Mouse (Mus musculus) heart, postnatal 10 days (tissue): ENCODE results near the gene Rasal1. TPM values are rescaled to one million over a fixed set of nuclear protein-coding genes. Genes with fewer than 3 reads are reported as not detected.

Experiments used
- DNase-seq, 2 experiments: peaks; one replicate each; pipeline ENCODE4 v3.0.0; 2021
- intact Hi-C: fragments of 180-260 bp; cut with DNase I; formaldehyde crosslinking; loops from one replicate; pipeline ENCODE4 v1.15.1; 2025
- total RNA-seq, 2 experiments: library from RNA; stranded (reverse); gene quantifications; 2 replicates each; pipeline ENCODE4 v1.2.3; 2021

Gene Rasal1
- total RNA-seq, 2 experiments from 2014 or later: 0.15 to 0.31 TPM

DNA sequence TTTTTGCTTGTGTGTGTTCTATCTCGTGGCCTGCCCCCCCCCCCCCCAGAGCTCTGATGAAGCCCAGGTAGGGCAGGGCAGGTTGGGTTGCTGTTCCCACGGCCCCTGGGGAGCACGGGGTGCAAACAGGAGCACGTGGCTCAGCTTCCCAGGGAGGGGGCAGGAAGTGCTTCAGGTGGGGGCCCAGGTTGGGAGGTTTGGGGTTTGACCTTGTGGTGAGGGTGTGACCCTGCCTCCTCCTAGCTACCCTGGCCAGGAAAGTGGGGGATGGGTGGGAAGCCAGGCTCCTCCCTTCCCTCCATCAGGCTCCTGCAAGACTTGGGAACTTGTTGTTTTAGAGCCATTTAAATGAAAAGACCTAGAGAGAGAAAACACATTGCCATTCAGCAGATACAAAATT, 39.8 kb downstream of the Rasal1 start:
- intact Hi-C loops: no loop called here
- no peak for DNase-seq

DNA sequence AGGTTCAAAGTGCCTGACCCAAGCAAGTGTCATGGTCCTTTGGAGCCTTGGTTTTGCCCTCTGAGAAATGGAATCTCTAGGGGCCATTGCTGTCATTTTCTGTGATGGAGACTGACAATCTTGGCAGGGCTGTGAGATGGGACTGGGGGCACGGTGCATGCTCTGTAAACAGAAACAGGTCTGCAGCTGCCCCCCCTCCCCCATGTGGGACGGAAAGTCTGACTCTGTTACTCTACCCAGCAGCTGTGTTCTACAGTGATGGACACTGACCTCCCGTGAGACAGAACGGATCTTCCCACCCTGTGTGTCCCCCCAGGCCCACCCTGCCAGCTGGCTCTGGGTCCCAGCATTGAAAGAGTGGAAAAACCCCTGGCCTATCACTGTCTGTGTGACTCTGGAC, 41.8 kb downstream of the Rasal1 start:
- no peak for DNase-seq
- intact Hi-C loops: no loop called here

DNA sequence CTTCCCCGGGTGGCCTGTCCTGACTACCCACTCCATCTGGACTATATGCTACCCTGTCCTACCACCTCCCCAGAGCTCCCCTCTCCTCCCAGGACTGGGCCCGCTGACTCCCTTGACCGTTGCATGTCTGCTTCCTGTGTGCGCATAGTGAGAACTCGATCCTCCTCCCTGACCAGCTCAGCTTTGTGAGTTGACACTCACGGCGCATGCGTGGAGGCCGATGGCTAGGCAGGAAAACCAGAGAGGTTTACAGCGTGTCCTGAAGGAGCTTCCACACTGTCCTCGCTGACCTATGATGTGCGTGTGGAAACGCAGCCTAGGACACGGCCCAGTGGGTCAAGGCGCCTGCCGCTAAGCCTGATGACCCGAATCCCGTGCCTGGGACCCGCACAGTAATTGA, 43.4 kb downstream of the Rasal1 start:
- intact Hi-C loops: no loop called here
- DNase-seq: no peak

DNA sequence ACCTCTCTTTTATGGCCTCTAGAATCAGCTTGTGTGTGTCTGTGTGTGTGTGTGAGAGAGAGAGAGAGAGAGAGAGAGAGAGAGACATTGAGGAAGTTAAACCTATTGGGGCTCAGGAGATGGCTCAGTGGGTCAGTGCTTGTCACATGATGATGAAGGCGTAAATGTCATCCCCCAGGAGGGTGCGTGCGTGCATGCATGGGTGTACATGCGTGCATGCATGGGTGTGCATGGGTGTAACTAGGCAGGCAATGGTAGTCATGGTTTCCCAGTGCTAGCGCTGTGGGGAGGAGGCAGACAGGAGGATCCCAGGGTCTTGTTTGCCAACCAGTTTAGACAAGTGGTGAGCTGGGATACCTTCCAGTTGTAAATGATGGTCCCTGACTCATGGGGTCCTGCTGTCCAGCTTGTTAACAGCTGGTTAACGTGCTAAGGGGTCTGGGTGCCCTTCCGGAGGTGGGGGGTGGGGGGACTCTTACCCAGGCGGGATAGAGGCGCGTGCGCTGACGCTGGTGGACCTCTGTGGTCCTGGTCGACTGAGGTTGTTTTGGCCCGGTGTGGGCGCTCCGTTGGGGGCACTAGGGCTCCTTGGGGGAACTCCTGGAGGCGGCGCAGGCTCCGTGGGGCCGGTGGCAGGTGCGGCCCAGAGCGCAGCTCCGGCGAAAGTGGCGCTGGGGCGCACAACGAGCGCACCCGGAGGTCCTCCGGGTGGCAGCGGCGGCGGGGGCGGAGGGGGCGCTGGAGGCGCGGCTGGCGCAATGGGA, 45.5 kb downstream of the Rasal1 start:
- intact Hi-C loops: no loop called here

DNA sequence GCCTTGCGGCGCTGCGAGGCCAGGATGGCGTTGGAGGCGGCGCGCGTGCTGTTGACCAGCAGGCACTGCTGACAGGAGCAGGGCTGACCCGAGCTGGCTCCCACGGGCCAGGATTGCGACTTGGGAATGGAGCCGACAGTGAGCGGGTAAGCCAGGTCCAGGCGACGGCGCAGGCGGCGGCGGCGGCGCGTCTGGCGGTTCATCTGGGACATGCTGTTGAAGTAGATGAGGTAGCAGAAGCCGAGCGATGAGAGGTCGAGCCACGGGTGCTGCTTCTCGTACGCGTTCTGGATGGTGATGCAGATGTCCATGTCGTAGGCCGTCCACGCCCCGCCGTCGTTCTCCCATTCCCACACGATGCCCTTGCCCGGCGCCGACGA, 46.1 kb downstream of the Rasal1 start:
- intact Hi-C loops: no loop called here
- no peak for DNase-seq

More for the DNA sequence above, 45.5 kb downstream of the Rasal1 start:
- no peak for DNase-seq

DNA sequence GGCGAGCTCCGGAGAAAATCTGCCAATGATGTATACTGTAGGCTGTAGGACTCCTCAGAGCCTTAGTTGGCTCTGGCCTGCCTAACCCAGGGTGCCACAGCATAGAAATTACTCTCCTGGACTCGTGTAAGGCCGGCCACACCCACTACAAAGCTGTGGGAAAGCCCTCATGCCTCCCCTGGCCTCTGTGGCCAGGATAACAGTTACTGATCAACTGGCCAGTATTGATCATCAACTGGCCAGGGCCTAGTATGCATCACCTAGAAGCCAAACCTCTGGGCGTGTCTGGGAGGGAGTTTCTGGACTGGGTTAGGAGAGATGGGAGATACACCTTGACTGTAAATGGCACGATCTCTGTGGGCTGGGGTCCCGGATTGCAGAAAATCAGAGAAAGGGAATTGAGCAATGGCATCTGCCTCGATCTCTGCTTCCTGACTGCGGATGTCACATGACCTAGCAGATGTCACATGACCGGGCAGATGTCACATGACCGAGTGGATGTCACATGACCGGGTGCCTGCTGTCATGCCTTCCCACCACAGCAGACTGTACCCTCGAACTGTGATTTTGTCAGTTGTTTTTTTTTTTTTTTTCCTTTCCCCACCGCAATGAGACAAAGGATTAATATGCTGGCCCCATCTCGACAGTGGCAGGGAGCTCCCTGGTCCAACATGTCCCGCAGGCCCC, 47.6 kb downstream of the Rasal1 start:
- intact Hi-C loops: no loop called here
- DNase-seq: no peak

DNA sequence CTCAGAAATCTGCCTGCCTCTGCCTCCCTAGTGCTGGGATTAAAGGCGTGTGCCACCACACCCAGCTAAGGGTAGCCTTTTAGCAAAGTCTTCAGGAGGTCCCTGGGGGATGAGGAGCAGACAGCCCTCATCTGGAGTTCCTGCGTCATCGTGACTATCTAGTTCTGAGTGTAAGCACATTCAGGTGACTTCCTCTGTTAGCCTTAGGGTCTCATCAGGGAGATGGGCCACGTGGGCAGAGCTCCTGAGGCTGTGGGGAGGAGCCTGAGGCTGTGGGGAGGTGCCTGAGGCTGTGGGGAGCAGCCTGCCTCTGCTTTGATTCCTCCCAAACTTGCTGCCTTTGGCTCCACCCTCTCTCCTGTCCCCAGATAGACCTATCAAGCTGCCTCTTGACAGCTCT, 48.3 kb downstream of the Rasal1 start:
- no peak for DNase-seq
- intact Hi-C loops: no loop called here

DNA sequence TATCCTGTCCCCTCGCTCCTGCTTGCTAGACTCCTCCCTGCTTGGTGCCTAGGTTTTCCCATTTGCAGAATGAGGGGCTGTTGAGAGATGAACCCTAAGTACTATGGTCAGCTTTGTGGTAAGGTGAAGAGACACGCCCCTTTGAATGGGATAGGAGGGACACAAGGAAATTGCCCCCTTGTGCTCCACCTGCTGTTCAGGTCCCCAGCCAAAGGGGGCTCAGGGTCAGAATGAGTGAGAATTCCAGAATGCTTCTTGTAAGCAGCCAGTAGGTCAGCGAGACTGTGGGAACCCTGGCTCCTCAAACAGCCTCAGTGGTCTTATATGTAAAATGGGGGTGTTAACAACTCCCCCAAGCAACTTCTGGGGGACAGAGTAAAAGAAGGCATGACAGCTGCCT, 49.6 kb downstream of the Rasal1 start:
- no peak for DNase-seq
- intact Hi-C loops: no loop called here

DNA sequence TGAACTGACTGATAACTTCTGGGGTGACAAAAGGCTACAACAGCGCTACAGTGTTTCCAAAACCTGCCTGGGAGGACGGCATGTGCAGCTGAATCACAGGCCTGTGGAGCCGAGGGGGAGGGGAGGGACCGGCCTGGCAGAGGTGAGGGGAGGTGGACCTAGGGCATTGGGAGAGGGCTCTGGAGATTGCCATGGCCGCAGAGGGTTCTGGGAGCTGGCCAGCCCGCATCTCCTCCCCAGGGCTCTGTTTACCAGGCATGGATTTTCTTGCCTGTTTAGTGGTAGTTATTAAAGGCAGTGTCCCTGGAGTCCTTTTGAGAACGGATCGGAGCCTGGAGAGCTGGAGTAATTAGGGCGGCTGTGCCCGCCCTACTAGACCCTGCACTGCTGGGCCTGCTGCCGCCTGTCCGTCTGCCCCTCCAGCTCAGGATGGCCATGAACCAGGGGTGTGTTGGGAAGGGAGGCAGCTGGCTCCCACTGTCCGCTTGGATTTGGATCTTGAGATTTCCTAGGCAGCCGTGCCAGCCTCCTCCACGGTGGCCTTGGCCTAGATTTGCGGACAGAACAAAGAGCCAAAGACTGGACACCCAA, 50.3 kb downstream of the Rasal1 start:
- DNase-seq: peak in 1 of 2 experiments; percentile 21
- intact Hi-C loops: no loop called here

DNA sequence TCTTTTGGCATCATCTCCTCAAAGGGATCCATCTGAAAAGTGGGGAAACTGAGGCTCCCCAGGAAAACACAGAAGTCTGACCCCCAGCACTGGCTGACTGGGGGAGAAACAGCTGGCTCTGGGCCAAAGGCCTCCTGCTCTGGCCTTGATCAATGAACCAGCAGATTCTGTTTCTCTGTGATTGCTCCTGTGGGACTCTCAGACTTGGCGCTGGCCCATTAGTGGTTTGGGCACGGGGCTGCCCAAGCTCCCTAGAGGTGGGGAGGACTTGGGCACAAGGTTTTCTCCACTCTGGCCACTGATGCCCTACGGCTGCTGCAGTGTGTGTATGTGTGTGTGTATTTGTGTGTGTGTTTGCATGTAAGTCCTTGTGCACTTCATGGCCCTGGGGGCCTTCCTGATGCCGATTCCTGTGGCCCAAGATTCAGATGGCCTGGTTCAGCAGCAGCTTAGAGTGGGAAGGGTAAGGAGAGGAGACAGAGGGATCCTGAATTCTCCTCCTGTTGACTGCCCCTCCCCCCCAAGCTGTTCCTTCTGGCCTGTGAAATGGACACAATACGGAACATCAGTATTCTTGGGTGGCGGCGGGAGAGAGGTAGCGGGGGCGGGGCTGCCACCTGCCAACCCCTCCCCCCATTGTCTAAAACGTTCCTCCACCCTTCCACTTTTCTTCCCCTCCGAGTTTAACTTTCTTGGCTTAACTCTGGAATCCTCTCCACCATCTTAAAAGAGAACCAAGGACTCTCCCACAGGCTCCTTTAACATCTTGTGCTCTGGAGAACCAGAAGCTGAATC, 52.6 kb downstream of the Rasal1 start:
- intact Hi-C loops: no loop called here
- DNase-seq: no peak

DNA sequence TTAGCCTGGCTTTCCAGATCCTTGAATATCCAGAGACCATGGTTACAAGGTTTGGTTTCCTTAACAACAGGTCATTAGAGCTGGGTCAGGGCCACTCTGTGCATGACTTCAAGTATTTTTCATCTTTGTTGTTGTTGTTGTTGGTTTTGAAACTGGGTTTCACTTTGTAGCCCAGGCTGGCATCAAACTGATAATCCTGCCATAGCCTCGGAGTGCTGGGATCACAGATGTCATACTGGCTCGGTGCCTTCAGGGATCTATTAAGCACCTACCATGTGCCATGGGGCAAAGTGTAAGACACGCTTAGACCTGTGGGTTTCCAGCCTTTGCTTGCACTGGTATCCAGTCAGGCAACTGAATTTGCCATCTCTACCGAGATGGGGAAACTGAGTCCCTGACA, 53.8 kb downstream of the Rasal1 start:
- no peak for DNase-seq
- intact Hi-C loops: no loop called here

DNA sequence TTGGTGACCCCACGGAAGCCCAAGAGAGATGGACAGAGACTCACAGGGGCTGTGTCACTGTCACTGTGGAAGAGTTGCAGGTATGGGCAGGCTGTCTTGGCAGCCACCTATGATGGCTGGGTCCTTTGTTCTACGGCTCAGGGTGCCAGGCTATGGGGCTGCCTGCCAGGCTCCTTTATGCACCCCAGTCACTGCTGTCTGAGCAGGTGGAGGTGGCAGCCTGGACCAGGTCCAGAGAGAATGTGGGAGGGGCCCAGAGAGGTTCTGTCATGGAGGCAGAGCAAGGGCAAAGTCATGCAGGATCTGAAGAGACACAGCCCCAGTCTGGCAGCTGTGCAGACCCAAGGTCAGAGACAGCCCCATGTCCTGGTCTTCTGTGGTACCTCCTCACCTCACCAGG, 54.4 kb downstream of the Rasal1 start:
- intact Hi-C loops: no loop called here
- no peak for DNase-seq

DNA sequence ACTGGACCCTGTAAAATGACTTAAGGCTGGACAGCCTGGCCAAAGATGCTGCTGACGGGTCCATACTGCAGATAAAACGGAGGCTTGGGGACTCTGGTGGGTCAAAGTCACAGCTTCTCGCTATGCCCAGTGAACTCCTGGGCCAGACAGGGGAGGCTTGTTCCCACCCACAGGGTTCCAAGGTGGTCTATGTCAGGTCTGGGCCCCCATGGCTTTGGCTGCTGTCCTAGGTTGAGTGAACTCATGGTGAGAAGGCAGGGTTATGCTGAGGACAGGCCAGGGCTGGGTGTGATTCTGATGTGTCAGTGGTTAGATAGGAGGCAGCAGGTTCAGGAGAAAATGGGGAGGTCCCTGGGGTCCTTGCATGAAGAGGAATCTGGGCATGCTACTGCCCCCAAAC, 55.0 kb downstream of the Rasal1 start:
- no peak for DNase-seq

DNA sequence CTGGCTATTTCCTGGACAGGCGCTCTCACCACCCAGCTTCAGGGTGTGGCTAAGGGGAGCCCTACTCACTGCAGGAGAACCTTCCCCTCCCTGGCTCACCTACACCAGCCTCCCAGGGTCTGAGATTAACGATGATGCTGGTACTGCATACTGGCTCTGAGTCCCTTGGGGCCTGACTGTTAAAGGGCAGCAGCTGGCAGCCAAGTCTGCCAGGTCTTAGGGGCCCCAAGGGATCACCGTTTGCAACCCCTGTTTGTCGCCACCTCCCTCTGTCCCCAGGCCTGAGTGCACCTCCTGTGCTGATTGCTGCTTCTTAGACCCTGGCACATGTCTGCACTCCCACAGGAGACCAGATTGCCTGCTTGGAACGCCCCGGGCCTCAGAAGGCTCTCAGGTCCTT, 55.8 kb downstream of the Rasal1 start:
- intact Hi-C loops: no loop called here
- no peak for DNase-seq

More for the DNA sequence above, 55.0 kb downstream of the Rasal1 start:
- intact Hi-C loops: no loop called here

DNA sequence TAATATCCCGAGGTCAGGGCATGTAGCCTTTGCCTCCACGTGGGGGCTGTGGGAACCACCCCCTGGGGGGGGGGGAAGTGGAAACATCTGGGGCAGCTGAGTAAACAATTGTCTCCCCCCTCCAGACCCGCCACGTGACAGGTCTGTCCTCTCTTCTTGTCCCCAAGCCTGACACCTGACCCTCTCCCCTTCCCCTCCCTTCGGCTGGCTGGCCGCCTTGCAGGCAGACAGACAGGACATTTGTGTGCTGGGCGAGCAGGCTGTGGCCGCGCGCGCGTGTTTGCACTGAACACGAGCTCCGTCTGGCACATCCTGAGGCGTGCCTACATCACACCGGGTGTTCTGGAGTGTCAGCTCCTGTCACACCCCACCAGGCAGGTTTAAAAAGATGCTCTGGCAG, 57.9 kb downstream of the Rasal1 start:
- no peak for DNase-seq
- intact Hi-C loops: no loop called here

DNA sequence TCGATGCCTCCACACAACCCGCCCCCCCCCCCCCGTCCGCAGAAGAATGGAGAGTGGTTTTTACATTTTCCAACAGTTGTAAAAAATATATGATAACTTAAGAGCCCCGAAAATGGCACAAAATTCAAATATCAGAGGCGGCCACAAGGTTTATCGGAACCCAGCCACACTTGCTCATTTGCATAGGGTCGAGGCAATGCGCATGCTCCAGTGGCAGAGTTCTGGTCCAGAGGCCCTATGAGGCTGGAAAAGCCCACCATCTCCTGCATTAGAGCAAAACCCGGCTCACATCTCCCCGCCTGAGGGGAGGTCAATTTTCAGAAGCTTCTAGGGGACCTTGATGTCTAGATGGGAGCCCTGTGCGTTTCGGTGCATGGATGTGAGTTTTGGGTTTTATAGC, 58.4 kb downstream of the Rasal1 start:
- intact Hi-C loops: no loop called here
- DNase-seq: no peak

DNA sequence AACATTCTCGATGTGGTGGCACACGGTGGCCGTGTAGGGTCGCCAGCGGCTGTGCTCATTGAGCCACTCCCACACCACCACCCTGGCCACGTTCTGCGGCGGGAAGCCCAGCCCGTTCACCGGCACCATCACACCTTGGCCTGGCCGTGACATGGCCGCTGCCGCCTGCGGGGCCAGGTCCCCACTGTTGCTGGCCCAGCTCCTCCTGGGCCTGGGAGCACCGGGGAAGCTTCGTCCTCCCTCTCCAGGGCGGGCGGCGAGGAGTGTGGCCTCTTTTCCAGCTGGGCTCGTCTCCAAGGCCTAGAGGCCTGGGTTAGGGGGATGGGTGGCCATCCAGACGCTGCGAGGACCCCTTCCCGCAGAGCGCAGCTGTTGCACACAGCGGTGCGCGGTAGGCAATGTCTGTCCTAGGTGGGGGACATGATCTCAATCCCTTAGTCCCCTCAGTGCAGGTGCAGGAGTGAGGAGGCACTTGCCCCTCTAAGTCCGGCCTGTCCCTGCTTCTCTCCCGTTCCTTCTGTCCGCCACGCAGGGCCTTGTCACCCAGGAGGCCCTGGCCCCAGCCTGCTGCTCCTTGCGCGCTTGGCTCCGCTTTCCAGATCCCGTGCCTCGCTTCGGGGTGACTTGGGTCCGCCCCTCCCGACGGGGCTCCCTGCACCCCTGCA, 61.7 kb downstream of the Rasal1 start:
- DNase-seq: peak; percentile 18 to 38
- intact Hi-C loops: no loop called here

DNA sequence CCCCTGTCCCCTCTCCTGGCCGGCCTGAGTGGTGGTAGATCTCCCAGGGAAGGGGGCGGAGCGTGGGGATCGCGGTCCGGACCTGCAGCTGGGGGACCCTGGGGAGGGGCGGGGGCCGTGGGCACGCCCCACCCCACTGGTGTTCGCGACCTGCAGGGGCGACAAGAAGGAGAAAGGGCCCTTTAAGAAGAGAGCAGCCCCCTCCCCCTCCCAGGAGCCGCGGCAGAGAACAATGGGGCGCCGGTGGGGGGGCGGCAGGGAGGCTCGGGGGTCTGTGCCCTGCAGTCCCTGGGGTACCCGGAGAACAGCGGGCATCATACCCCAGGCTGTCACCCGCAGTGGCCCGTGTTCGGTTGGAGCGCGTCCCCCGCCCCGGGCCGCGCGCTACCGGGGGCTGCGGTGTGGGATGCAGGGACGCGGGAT, 62.2 kb downstream of the Rasal1 start:
- intact Hi-C loops: no loop called here
- no peak for DNase-seq

DNA sequence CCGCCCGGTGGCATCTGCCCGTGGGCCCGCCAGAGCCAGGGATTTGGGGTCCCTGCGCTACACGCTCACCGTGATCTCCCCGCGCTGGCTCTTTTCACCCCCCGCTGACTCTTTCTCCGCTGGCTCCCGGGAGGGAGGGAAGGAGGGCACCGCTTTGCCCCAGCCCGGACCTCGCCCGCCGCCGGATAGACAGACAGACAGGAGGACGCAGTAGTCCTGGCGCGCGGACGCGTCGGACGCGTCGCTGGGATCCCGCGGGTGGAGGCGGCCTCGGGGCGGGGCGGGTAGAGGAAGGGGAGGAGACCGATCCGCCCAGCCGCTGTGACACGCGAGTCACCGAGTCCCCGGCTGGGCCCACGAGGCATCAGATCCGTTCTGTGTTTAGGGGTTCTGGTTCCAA, 62.8 kb downstream of the Rasal1 start:
- DNase-seq: peak; percentile 16 to 41
- intact Hi-C loops: no loop called here

DNA sequence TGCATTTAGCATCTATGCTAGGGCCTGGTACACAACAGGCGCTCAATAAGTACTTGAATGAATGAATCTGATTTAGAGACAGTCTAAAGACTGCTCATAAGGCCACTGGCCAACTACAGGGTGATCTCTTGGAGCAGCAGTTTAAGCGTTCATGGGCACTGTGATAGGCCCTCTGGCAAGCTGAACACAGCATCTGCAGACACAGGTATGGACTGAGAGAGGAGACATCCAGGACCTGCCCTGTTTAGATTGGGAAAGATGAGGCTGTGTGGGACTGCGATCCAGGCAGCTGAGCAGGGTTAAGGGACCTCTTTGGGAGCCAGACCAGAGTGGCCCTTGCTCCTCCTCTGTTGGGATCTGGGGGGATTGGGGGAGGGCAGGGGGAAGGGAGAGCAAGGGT, 63.2 kb downstream of the Rasal1 start, which contains the start of gene Dtx1:
Gene Dtx1, minus strand, starts transcription at position 101 of the 400 bp plus-strand sequence.
- intact Hi-C loops: no loop called here
- DNase-seq: no peak

DNA sequence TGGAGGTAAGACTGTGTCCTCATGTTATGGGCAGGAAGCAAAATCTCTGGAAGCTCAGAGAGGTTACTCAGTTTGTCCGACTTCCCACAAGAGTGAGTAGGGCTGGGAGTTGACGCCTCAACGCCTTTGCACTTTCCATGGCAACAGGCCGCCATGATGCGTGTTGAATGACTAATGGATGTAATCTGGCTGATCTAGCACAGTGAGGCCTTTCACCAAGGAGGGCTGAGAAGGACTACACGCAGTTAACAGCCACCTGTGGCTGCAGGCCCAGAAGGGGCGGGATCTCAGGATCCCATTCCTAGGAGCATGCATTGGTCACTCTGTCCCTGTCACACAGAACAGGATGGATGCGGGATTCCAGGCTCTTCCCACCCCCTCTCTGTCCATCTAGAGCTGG, 64.1 kb downstream of the Rasal1 start:
- intact Hi-C loops: no loop called here
- DNase-seq: no peak
